Mouse (Mus musculus): ENCODE data around the gene Zfp839. TPM values are rescaled to one million over a fixed set of nuclear protein-coding genes. Genes with fewer than 3 reads are reported as not detected.
A peak's percentile ranks its signal among the peaks of the same experiment; 100 is the strongest.

Gene Zfp839
- polyA plus RNA-seq, 1 experiment from 2014 or later: 1.5 TPM

- Histone ChIP-seq H3K4me1 (ENCODE audit: control insufficient read depth, low read depth, low read length) (peaks cover 11% of the 10 kb centered on the region), H3K27ac (ENCODE audit: low read length) (no peak overlapping the region), H3K36me3 (ENCODE audit: control insufficient read depth, insufficient read depth) (no peaks in the 10 kb centered on the region), H3K27me3 (ENCODE audit: control insufficient read depth, insufficient read depth, low read depth, low read length) (no peaks in the 10 kb centered on the region), H3K4me3 (ENCODE audit: low read depth, low read length) (no peak overlapping the region), H3K9me3 (replicated peaks; ENCODE audit: control insufficient read depth, low read length) (no peaks in the 10 kb centered on the region), H3K9ac (ENCODE audit: low read depth, low read length) (no peak overlapping the region), H3K4me2 (ENCODE audit: low read depth, low read length) (no peak overlapping the region)
- ATAC-seq (ENCODE audit: low read depth): no peak
These were observed 10.2 kb downstream of the Zfp839 start for GRCm38 (mm10) chr12:110860293-110860692.

GRCm38 (mm10) chr12:110861256-110861655 is 11.2 kb downstream of the Zfp839 start:
- H3K36me3 ChIP-seq (ENCODE audit: control insufficient read depth, insufficient read depth): no peaks in the 10 kb centered on the region
- no peak overlapping the region for H3K27ac ChIP-seq (ENCODE audit: low read length)
- H3K9me3 ChIP-seq (replicated peaks; ENCODE audit: control insufficient read depth, low read length): no peaks in the 10 kb centered on the region
- no peaks in the 10 kb centered on the region for H3K27me3 ChIP-seq (ENCODE audit: control insufficient read depth, insufficient read depth, low read depth, low read length)
- no peak overlapping the region for H3K4me2 ChIP-seq (ENCODE audit: low read depth, low read length)
- no peak overlapping the region for H3K9ac ChIP-seq (ENCODE audit: low read depth, low read length)
- no peak for ATAC-seq (ENCODE audit: low read depth)
- peaks cover 6% of the 10 kb centered on the region for H3K4me1 ChIP-seq (ENCODE audit: control insufficient read depth, low read depth, low read length)
- WGBS (ENCODE audit: insufficient replicate concordance): 67% methylated on average over 7 of the region's 7 CpGs
- H3K4me3 ChIP-seq (ENCODE audit: low read depth, low read length): no peak overlapping the region

DNA sequence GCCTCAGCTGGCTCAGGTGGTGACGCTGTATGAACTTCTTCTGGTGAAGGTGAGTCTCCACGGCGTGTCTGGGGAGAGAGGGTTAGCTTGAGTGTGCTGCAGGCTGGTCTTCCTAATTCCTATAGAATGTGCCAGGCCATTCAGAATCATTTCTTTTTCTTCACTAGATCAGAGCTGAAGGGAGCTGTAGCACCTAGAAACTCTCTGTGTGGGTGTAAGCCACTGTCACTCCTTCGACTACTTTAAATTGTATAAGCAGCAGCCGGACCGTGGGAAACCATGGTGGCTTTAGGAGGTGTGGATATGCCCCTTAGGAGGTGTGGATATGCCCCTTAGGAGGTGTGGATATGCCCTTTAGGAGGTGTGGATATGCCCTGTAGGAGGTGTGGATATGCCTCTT is 14.0 kb downstream of the Zfp839 start:
- Histone ChIP-seq H3K9me3 (replicated peaks; ENCODE audit: control insufficient read depth, low read length) (no peaks in the 10 kb centered on the region), H3K27ac (ENCODE audit: low read length) (no peak overlapping the region), H3K4me3 (ENCODE audit: low read depth, low read length) (no peak overlapping the region), H3K9ac (ENCODE audit: low read depth, low read length) (no peak overlapping the region), H3K36me3 (ENCODE audit: control insufficient read depth, insufficient read depth) (no peaks in the 10 kb centered on the region), H3K4me2 (ENCODE audit: low read depth, low read length) (no peak overlapping the region), H3K27me3 (ENCODE audit: control insufficient read depth, insufficient read depth, low read depth, low read length) (no peaks in the 10 kb centered on the region), H3K4me1 (ENCODE audit: control insufficient read depth, low read depth, low read length) (peaks cover 6% of the 10 kb centered on the region; the same call in 1 of the 2 replicates)
- no peak for ATAC-seq (ENCODE audit: low read depth)
- WGBS (ENCODE audit: insufficient replicate concordance): 84% methylated on average over 6 of the region's 6 CpGs

GRCm38 (mm10) chr12:110865571-110865970 is 15.5 kb downstream of the Zfp839 start:
- no peaks in the 10 kb centered on the region for H3K27me3 ChIP-seq (ENCODE audit: control insufficient read depth, insufficient read depth, low read depth, low read length)
- H3K9ac ChIP-seq (ENCODE audit: low read depth, low read length): no peak overlapping the region
- 74% methylated on average over 5 of the region's 6 CpGs for WGBS (ENCODE audit: insufficient replicate concordance)
- no peak overlapping the region for H3K4me2 ChIP-seq (ENCODE audit: low read depth, low read length)
- peak overlapping the region; percentile 36 for H3K27ac ChIP-seq (ENCODE audit: low read length)
- no peak overlapping the region for H3K4me3 ChIP-seq (ENCODE audit: low read depth, low read length)
- H3K4me1 ChIP-seq (ENCODE audit: control insufficient read depth, low read depth, low read length): peaks cover 17% of the 10 kb centered on the region
- H3K9me3 ChIP-seq (replicated peaks; ENCODE audit: control insufficient read depth, low read length): no peaks in the 10 kb centered on the region
- peak; percentile 65 for ATAC-seq (ENCODE audit: low read depth)
- H3K36me3 ChIP-seq (ENCODE audit: control insufficient read depth, insufficient read depth): no peaks in the 10 kb centered on the region; the same call in 1 of the 2 replicates

DNA sequence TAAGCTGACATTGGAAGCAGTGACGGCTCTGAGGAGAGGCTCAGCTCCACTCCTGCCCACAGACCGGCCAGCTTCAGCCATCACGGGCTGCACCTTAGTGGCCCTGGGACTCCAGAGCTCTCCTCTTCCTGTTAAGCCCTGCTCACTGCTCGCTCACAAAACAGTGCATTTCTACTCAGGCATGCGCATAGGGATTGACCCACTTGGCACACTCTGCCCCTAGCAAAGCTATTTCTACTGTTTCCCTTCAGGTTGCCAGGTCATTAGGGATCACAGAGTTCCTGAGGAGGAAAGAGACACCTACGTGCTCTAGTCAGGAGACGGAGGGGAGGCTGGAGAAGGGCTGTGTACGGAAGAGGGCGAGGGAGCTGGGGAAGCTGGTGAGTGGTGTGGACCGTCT is 15.9 kb downstream of the Zfp839 start:
- ATAC-seq (ENCODE audit: low read depth): 0 out of 2 replicates have a peak, but pooled peaks have one; percentile 11
- Histone ChIP-seq H3K27ac (ENCODE audit: low read length) (peak overlapping the region; percentile 36), H3K27me3 (ENCODE audit: control insufficient read depth, insufficient read depth, low read depth, low read length) (no peaks in the 10 kb centered on the region), H3K36me3 (ENCODE audit: control insufficient read depth, insufficient read depth) (no peaks in the 10 kb centered on the region; the same call in 1 of the 2 replicates), H3K4me1 (ENCODE audit: control insufficient read depth, low read depth, low read length) (peaks cover 21% of the 10 kb centered on the region), H3K9me3 (replicated peaks; ENCODE audit: control insufficient read depth, low read length) (no peaks in the 10 kb centered on the region), H3K4me2 (ENCODE audit: low read depth, low read length) (no peak overlapping the region), H3K4me3 (ENCODE audit: low read depth, low read length) (no peak overlapping the region), H3K9ac (ENCODE audit: low read depth, low read length) (no peak overlapping the region)
- 77% methylated on average over 10 of the region's 10 CpGs for WGBS (ENCODE audit: insufficient replicate concordance)

DNA sequence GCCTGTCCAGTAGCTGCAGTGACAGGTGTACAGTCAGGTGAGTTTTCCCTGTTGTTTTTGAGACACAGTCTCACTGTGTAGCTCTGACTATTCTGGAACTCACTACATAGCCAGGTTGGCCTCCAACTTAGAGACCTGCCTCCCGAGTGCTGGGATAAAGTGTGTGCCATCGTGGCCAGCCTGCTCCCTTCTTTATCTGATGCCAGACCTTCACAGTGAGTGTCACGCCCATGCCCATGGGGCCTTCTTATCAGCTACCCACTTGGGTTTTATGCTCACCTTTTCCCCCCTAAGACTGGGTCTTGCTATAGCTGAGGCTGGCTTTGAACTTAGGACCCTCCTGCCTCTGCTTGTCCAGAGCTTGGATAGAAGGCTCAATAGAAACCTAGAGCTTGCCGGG is 20.1 kb downstream of the Zfp839 start:
- ATAC-seq (ENCODE audit: low read depth): peak; percentile 76
- Histone ChIP-seq H3K4me1 (ENCODE audit: control insufficient read depth, low read depth, low read length) (peaks cover 25% of the 10 kb centered on the region), H3K9me3 (replicated peaks; ENCODE audit: control insufficient read depth, low read length) (no peaks in the 10 kb centered on the region), H3K4me3 (ENCODE audit: low read depth, low read length) (no peak overlapping the region), H3K36me3 (ENCODE audit: control insufficient read depth, insufficient read depth) (peaks cover 4% of the 10 kb centered on the region), H3K4me2 (ENCODE audit: low read depth, low read length) (peak overlapping the region; percentile 46), H3K9ac (ENCODE audit: low read depth, low read length) (peak overlapping the region; percentile 40), H3K27me3 (ENCODE audit: control insufficient read depth, insufficient read depth, low read depth, low read length) (no peaks in the 10 kb centered on the region), H3K27ac (ENCODE audit: low read length) (peak overlapping the region; percentile 58; the same call in 1 of the 2 replicates)
- 37% methylated on average over 4 of the region's 4 CpGs for WGBS (ENCODE audit: insufficient replicate concordance)

- H3K9ac ChIP-seq (ENCODE audit: low read depth, low read length): no peak overlapping the region
- H3K27ac ChIP-seq (ENCODE audit: low read length): no peak overlapping the region
- H3K4me1 ChIP-seq (ENCODE audit: control insufficient read depth, low read depth, low read length): peaks cover 25% of the 10 kb centered on the region
- no peak overlapping the region for H3K4me2 ChIP-seq (ENCODE audit: low read depth, low read length)
- no peak overlapping the region for H3K4me3 ChIP-seq (ENCODE audit: low read depth, low read length)
- peaks cover 4% of the 10 kb centered on the region for H3K36me3 ChIP-seq (ENCODE audit: control insufficient read depth, insufficient read depth)
- WGBS (ENCODE audit: insufficient replicate concordance): 71% methylated on average over 5 of the region's 5 CpGs
- H3K27me3 ChIP-seq (ENCODE audit: control insufficient read depth, insufficient read depth, low read depth, low read length): no peaks in the 10 kb centered on the region
- ATAC-seq (ENCODE audit: low read depth): peak; percentile 50
- H3K9me3 ChIP-seq (replicated peaks; ENCODE audit: control insufficient read depth, low read length): no peaks in the 10 kb centered on the region
These were observed 21.2 kb downstream of the Zfp839 start for GRCm38 (mm10) chr12:110871247-110871646.

- Histone ChIP-seq H3K4me1 (ENCODE audit: control insufficient read depth, low read depth, low read length) (peaks cover 10% of the 10 kb centered on the region), H3K36me3 (ENCODE audit: control insufficient read depth, insufficient read depth) (peaks cover 19% of the 10 kb centered on the region), H3K27ac (ENCODE audit: low read length) (no peak overlapping the region), H3K9ac (ENCODE audit: low read depth, low read length) (no peak overlapping the region), H3K4me2 (ENCODE audit: low read depth, low read length) (no peak overlapping the region), H3K27me3 (ENCODE audit: control insufficient read depth, insufficient read depth, low read depth, low read length) (no peaks in the 10 kb centered on the region), H3K9me3 (replicated peaks; ENCODE audit: control insufficient read depth, low read length) (no peaks in the 10 kb centered on the region), H3K4me3 (ENCODE audit: low read depth, low read length) (no peak overlapping the region)
- no peak for ATAC-seq (ENCODE audit: low read depth)
- WGBS (ENCODE audit: insufficient replicate concordance): 70% methylated on average over 2 of the region's 2 CpGs
These were observed 25.3 kb downstream of the Zfp839 start for GRCm38 (mm10) chr12:110875351-110875750.

DNA sequence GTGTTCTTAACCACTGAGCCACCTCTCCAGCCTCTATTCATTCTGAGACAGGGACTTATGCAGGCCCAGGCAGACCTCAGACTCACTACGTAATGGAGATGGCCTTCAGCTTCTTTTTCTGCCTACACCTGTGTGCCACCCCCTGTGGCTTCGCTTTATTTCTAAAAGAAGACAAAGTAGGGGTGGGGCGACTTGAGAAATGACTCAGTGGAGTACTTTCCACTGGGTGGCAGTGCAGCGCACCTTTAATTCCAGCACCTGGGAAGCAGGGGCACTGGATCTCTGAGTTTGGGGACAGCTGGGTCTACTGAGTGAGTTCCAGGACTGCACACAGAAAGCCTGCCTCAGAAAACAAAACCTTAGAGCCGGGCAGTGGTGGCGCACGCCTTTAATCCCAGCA is 32.2 kb downstream of the Zfp839 start:
- Histone ChIP-seq H3K4me2 (ENCODE audit: low read depth, low read length) (no peak overlapping the region), H3K9ac (ENCODE audit: low read depth, low read length) (no peak overlapping the region), H3K4me3 (ENCODE audit: low read depth, low read length) (no peak overlapping the region), H3K9me3 (replicated peaks; ENCODE audit: control insufficient read depth, low read length) (no peaks in the 10 kb centered on the region), H3K4me1 (ENCODE audit: control insufficient read depth, low read depth, low read length) (peaks cover 4% of the 10 kb centered on the region; the same call in 1 of the 2 replicates), H3K27me3 (ENCODE audit: control insufficient read depth, insufficient read depth, low read depth, low read length) (no peaks in the 10 kb centered on the region), H3K27ac (ENCODE audit: low read length) (no peak overlapping the region), H3K36me3 (ENCODE audit: control insufficient read depth, insufficient read depth) (peaks cover 18% of the 10 kb centered on the region)
- 88% methylated on average over 7 of the region's 7 CpGs for WGBS (ENCODE audit: insufficient replicate concordance)
- ATAC-seq (ENCODE audit: low read depth): no peak

Measured in liver, embryonic 16.5 days (tissue).